Mouse (Mus musculus) liver, embryonic 14.5 days (tissue): ENCODE results near the gene Mapk10.

ENCODE experiments used
- CTCF ChIP-seq: IDR thresholded peaks from 2 replicates; pipeline ENCODE4 v1.5.1; 2016; ENCODE audit warnings: antibody characterized with exemption, low read depth, control low read depth
- EP300 ChIP-seq: IDR thresholded peaks from 2 replicates; pipeline ENCODE4 v1.6.1; 2016; ENCODE audit warnings: antibody characterized with exemption, low read depth

GRCm38 (mm10) chr5:103102876-103103393, 108.2 kb downstream of the Mapk10 start:
- no peak for TF ChIP-seq CTCF
- no peak for TF ChIP-seq EP300
